Mouse (Mus musculus) kidney, postnatal 0 days (tissue): ENCODE results near the gene Zfhx2. TPM values are rescaled to one million over a fixed set of nuclear protein-coding genes. Genes with fewer than 3 reads are reported as not detected.

Source experiments
- ATAC-seq: fragments of 200-750 bp; cut with Nextera tagmentation; replicated peaks from 2 replicates; pipeline ENCODE4 v1.8.0; 2017; ENCODE audit warnings: low read depth, moderate number of reproducible peaks, moderate TSS enrichment, moderate library complexity; ENCODE audit not compliant: low FRiP score
- DNase-seq: peaks from one replicate; pipeline ENCODE4 v3.0.0-alpha.2; 2016; ENCODE audit warnings: low spot score
- H3K27ac ChIP-seq: fragments of 300-500 bp; sonication (generic); 2 replicates; pipeline ENCODE4 v1.5.1; 2014; ENCODE audit warnings: mild to moderate bottlenecking
- H3K27me3 ChIP-seq: fragments of 300-500 bp; sonication (generic); 2 replicates; pipeline ENCODE4 v1.6.1; 2014; ENCODE audit warnings: low read length, mixed read lengths; ENCODE audit not compliant: insufficient read depth
- H3K36me3 ChIP-seq: fragments of 300-500 bp; sonication (generic); 2 replicates; pipeline ENCODE4 v1.6.1; 2014; ENCODE audit warnings: low read length, mixed read lengths; ENCODE audit not compliant: insufficient read depth
- H3K4me1 ChIP-seq: fragments of 300-500 bp; sonication (generic); replicated peaks from 2 replicates; pipeline ENCODE4 v1.6.1; 2014; ENCODE audit warnings: antibody characterized with exemption, low read length, mixed read lengths; ENCODE audit not compliant: insufficient read depth
- H3K4me2 ChIP-seq: fragments of 300-500 bp; sonication (generic); 2 replicates; pipeline ENCODE4 v1.6.1; 2014; ENCODE audit warnings: mild to moderate bottlenecking, low read length, moderate library complexity, mixed read lengths
- H3K4me3 ChIP-seq: fragments of 300-500 bp; sonication (generic); replicated peaks from 2 replicates; pipeline ENCODE4 v1.5.1; 2014; ENCODE audit warnings: low read depth, low read length
- H3K9ac ChIP-seq: fragments of 300-500 bp; sonication (generic); 2 replicates; pipeline ENCODE4 v1.6.1; 2014; ENCODE audit warnings: low read depth, low read length
- H3K9me3 ChIP-seq: fragments of 300-500 bp; sonication (generic); replicated peaks from 2 replicates; pipeline ENCODE4 v1.6.1; 2016; ENCODE audit warnings: low read length, inconsistent platforms, mixed read lengths
- CTCF ChIP-seq: IDR thresholded peaks from 2 replicates; pipeline ENCODE4 v1.5.1; 2016; ENCODE audit warnings: antibody characterized with exemption, low read depth, mild to moderate bottlenecking, moderate library complexity
- WGBS: fragments of 180-500 bp; shearing (Covaris S2); extraction: QIAGEN DNeasy Blood & Tissue Kit; methylation state at CpG from one replicate; pipeline ENCODE4 v1.1.7; 2014; 5-methylcytosine and 5-hydroxymethylcytosine counted together
- polyA plus RNA-seq: library from polyadenylated mRNA; unstranded; fragments of >200 nt; fragmentation: Nextera tagmentation; extraction: Ambion mirVana; gene quantifications from 2 replicates; pipeline ENCODE4 v1.2.1, GENCODE M21; 2015

Zfhx2 gene
- polyA plus RNA-seq, 1 experiment from 2014 or later: 2.0 TPM

GRCm38 (mm10) chr14:55077481-55078365 lies 14.4 kb downstream of the Zfhx2 start:
- Histone ChIP-seq H3K4me1 (peaks cover 11% of the 10 kb centered on the region), H3K27me3 (no peaks in the 10 kb centered on the region), H3K4me2 (peak overlapping the region; percentile 53), H3K27ac (no peak overlapping the region), H3K36me3 (no peaks in the 10 kb centered on the region), H3K4me3 (no peak overlapping the region), H3K9ac (0 out of 2 replicates have a peak overlapping the region, but pooled peaks have one; percentile 50), H3K9me3 (no peaks in the 10 kb centered on the region)
- no peak for DNase-seq
- no peak for TF ChIP-seq CTCF
- no peak for ATAC-seq
- WGBS: 44% methylated on average over 15 of the region's 15 CpGs

GRCm38 (mm10) chr14:55076956-55077355 lies 15.2 kb downstream of the Zfhx2 start:
- Histone ChIP-seq H3K27me3 (no peaks in the 10 kb centered on the region), H3K9ac (no peak overlapping the region), H3K4me1 (peaks cover 11% of the 10 kb centered on the region), H3K36me3 (no peaks in the 10 kb centered on the region), H3K9me3 (no peaks in the 10 kb centered on the region), H3K4me3 (no peak overlapping the region), H3K4me2 (no peak overlapping the region), H3K27ac (no peak overlapping the region)
- TF ChIP-seq CTCF: no peak
- DNase-seq (no peak), ATAC-seq (no peak)
- WGBS: 58% methylated on average over 3 of the region's 3 CpGs

GRCm38 (mm10) chr14:55076224-55076623 lies 15.9 kb downstream of the Zfhx2 start:
- no peak for DNase-seq
- Histone ChIP-seq H3K36me3 (no peaks in the 10 kb centered on the region), H3K27me3 (no peaks in the 10 kb centered on the region), H3K4me1 (peaks cover 11% of the 10 kb centered on the region), H3K27ac (no peak overlapping the region), H3K9me3 (no peaks in the 10 kb centered on the region), H3K9ac (no peak overlapping the region), H3K4me2 (no peak overlapping the region), H3K4me3 (no peak overlapping the region)
- 43% methylated on average over 6 of the region's 6 CpGs for WGBS
- no peak for ATAC-seq
- TF ChIP-seq CTCF: no peak

- no peak for ATAC-seq
- H3K36me3 ChIP-seq: no peaks in the 10 kb centered on the region
- no peaks in the 10 kb centered on the region for H3K9me3 ChIP-seq
- H3K27ac ChIP-seq: no peak overlapping the region
- H3K4me2 ChIP-seq: no peak overlapping the region
- 94% methylated on average over 12 of the region's 12 CpGs for WGBS
- no peak for DNase-seq
- no peak overlapping the region for H3K9ac ChIP-seq
- no peaks in the 10 kb centered on the region for H3K27me3 ChIP-seq
- TF ChIP-seq CTCF: no peak
- peaks cover 11% of the 10 kb centered on the region for H3K4me1 ChIP-seq
- H3K4me3 ChIP-seq: no peak overlapping the region
These were observed 17.7 kb downstream of the Zfhx2 start for GRCm38 (mm10) chr14:55074416-55074815.

GRCm38 (mm10) chr14:55071756-55072155 lies 20.4 kb downstream of the Zfhx2 start:
- Histone ChIP-seq H3K4me3 (no peak overlapping the region), H3K4me1 (no peaks in the 10 kb centered on the region), H3K27me3 (no peaks in the 10 kb centered on the region), H3K36me3 (0 out of 2 replicates have a peak, but pooled peaks cover under 1% of the 10 kb centered on the region), H3K9me3 (no peaks in the 10 kb centered on the region), H3K9ac (peak overlapping the region; percentile 23; the same call in 1 of the 2 replicates), H3K27ac (no peak overlapping the region), H3K4me2 (peak overlapping the region; percentile 40)
- TF ChIP-seq CTCF: no peak
- WGBS: 14% methylated on average over 19 of the region's 19 CpGs
- peak; percentile 38 for DNase-seq
- ATAC-seq: no peak; the same call in 1 of the 2 replicates

GRCm38 (mm10) chr14:55066042-55066441 lies 26.1 kb downstream of the Zfhx2 start:
- ATAC-seq (no peak), DNase-seq (no peak)
- Histone ChIP-seq H3K27me3 (no peaks in the 10 kb centered on the region), H3K9me3 (no peaks in the 10 kb centered on the region), H3K4me1 (peaks cover 4% of the 10 kb centered on the region; the same call in 1 of the 2 replicates), H3K4me2 (no peak overlapping the region), H3K4me3 (no peak overlapping the region), H3K27ac (no peak overlapping the region), H3K36me3 (0 out of 2 replicates have a peak, but pooled peaks cover 6% of the 10 kb centered on the region), H3K9ac (no peak overlapping the region)
- no peak for TF ChIP-seq CTCF
- WGBS: 89% methylated on average over 8 of the region's 8 CpGs
